Mouse (Mus musculus): ENCODE measurements around the gene Mfsd14a. TPM values are rescaled to one million over a fixed set of nuclear protein-coding genes. Genes with fewer than 3 reads are reported as not detected.

The Mfsd14a gene
- polyA plus RNA-seq, 1 experiment from 2014 or later: 47.8 TPM

DNA sequence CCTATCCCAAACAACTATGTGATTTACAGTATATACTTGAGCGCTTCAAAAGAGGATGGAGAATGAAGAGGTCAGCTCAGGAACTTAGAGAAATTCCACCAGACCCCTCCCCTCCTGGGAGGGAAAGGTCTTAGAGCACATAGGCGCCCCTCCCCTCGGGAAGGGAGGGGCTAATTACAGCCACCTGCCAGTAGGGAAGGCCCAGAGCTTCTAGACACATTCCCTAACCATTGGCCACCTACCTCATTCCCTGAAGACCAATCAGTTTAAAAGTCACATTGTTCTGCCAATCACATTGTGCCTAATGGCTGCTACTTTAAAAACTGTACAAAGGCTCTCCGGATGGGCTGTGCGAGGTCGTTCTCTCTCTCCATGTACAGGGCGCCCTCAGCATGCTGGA lies 39.8 kb downstream of the Mfsd14a start:
- H3K36me3 ChIP-seq: peaks cover 36% of the 10 kb centered on the region
- H3K9ac ChIP-seq: no peak overlapping the region
- WGBS: 94% methylated on average over 7 of the region's 7 CpGs
- no peaks in the 10 kb centered on the region for H3K4me1 ChIP-seq (replicated peaks)
- no peak overlapping the region for H3K4me2 ChIP-seq
- H3K27me3 ChIP-seq: no peaks in the 10 kb centered on the region
- no peaks in the 10 kb centered on the region for H3K9me3 ChIP-seq (replicated peaks)
- no peak overlapping the region for H3K27ac ChIP-seq
- ATAC-seq (replicated peaks; ENCODE audit: insufficient number of reproducible peaks, insufficient read depth, low FRiP score, low read depth): no peak
- no peak overlapping the region for H3K4me3 ChIP-seq

- no peak for ATAC-seq (replicated peaks; ENCODE audit: insufficient number of reproducible peaks, insufficient read depth, low FRiP score, low read depth)
- Histone ChIP-seq H3K4me1 (replicated peaks) (no peaks in the 10 kb centered on the region), H3K9me3 (replicated peaks) (no peaks in the 10 kb centered on the region), H3K4me2 (no peak overlapping the region), H3K27ac (no peak overlapping the region), H3K4me3 (no peak overlapping the region), H3K27me3 (no peaks in the 10 kb centered on the region), H3K36me3 (peaks cover 37% of the 10 kb centered on the region), H3K9ac (no peak overlapping the region)
- WGBS: 93% methylated on average over 7 of the region's 7 CpGs
Observed at GRCm38 (mm10) chr3:116620636-116621370, 41.7 kb downstream of the Mfsd14a start.

GRCm38 (mm10) chr3:116618855-116619254 lies 43.6 kb downstream of the Mfsd14a start:
- no peaks in the 10 kb centered on the region for H3K27me3 ChIP-seq
- no peak overlapping the region for H3K4me2 ChIP-seq
- 68% methylated on average over 6 of the region's 6 CpGs for WGBS
- H3K27ac ChIP-seq: no peak overlapping the region
- H3K4me3 ChIP-seq: no peak overlapping the region
- H3K4me1 ChIP-seq (replicated peaks): no peaks in the 10 kb centered on the region
- ATAC-seq (replicated peaks; ENCODE audit: insufficient number of reproducible peaks, insufficient read depth, low FRiP score, low read depth): no peak
- peaks cover 56% of the 10 kb centered on the region for H3K36me3 ChIP-seq
- no peak overlapping the region for H3K9ac ChIP-seq
- H3K9me3 ChIP-seq (replicated peaks): no peaks in the 10 kb centered on the region

DNA sequence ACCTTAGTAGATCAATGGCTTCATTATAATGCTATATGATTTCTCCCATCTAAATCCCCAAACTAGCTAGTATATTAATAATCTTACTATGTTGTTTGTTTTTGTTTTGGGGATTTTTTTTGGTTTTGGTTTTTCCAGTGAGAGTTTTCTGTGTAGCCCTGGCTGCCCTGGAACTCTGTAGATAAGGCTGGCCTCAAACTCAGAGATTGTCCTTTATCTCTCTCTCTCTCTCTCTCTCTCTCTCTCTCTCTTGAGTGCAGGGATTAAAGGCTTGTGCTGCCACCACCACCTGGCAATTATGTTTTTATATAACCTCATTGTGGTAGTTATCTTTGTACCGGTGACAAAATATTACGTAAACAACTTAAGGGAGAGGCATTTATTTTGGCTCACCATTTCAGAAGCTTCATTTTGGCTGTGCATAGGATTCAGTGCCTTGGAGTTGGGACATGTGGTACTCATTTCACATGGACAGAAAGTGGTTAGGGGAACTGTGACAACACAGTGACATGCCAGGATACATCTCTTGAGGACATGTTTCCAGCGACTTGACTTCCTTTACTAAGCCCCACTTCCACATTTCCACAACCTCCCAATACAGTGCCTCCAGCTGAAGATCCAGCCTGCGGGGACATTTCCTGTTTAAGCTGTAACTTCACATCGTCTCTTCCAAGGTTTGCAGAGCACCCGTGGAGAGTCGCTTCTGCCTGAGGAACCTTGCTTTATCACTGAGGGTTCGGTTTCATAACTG lies 47.0 kb downstream of the Mfsd14a start:
- H3K4me3 ChIP-seq: no peak overlapping the region
- H3K27me3 ChIP-seq: no peaks in the 10 kb centered on the region
- no peaks in the 10 kb centered on the region for H3K9me3 ChIP-seq (replicated peaks)
- no peak overlapping the region for H3K27ac ChIP-seq
- 84% methylated on average over 8 of the region's 8 CpGs for WGBS
- no peak overlapping the region for H3K4me2 ChIP-seq
- ATAC-seq (replicated peaks; ENCODE audit: insufficient number of reproducible peaks, insufficient read depth, low FRiP score, low read depth): no peak
- H3K9ac ChIP-seq: no peak overlapping the region
- H3K36me3 ChIP-seq: peaks cover 51% of the 10 kb centered on the region
- H3K4me1 ChIP-seq (replicated peaks): no peaks in the 10 kb centered on the region

DNA sequence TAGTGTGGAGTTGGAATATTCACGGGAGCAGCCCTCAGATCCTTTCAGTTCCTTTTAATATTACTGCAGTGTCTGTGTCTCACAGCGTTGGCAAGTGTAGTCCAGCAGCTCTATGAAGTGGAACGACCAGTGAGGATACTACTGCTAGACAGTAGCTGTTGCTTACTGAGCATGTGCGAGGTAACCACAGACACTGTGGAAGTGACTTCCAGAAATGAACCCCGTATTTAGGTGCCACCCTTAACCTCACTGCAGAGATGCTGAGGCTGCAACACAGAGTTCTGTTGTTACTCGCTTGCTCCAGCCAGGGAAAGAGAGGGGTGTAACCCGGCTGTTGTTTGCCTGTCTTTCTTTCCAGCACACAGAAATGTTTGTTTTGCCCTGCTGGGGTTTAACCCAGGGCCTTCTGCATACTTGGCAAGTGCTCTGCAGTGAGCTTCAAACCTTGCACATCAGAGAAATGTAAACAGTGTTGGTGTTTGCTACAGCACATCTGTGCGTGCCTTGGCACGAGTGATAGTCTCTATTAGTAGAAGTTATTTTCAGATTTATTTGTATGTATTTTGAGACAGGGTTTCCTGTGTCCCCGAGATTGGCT lies 48.1 kb downstream of the Mfsd14a start, which contains the start of gene Trmt13:
Gene Trmt13 (minus strand): TSS at position 293 of the 598 bp plus-strand sequence.
- H3K4me2 ChIP-seq: no peak within 1 kb of the TSS
- H3K4me3 ChIP-seq: no peak within 1 kb of the TSS
- H3K36me3 ChIP-seq: peaks cover 47% of the 10 kb centered on the region
- no peak within 1 kb of the TSS for H3K27ac ChIP-seq
- no peak within 1 kb of the TSS for H3K9ac ChIP-seq
- no peaks in the 10 kb centered on the region for H3K27me3 ChIP-seq
- no peaks in the 10 kb centered on the region for H3K4me1 ChIP-seq (replicated peaks)
- no peak for ATAC-seq (replicated peaks; ENCODE audit: insufficient number of reproducible peaks, insufficient read depth, low FRiP score, low read depth)
- 85% methylated on average over 10 of the region's 10 CpGs for WGBS
- no peaks in the 10 kb centered on the region for H3K9me3 ChIP-seq (replicated peaks)

DNA sequence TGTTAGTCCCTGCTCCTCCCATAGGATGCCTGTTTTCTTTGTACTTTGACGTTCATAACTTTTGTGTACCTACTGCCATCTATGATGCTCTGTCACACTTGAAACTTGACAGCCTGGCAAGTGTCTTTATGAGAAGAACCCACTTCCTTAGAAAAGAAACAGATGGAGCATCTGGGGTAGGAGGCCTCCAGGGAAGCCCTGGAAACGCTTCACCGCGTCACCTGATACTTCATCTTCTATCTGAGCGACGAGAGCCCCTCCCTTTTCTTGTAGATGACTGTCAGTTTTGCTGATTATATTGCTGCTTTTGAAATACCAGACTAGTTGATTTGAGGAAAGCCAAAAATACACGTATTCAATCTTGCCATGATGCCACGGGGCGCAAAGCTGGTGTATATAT lies 57.9 kb downstream of the Mfsd14a start:
- no peak overlapping the region for H3K9ac ChIP-seq
- peaks cover 24% of the 10 kb centered on the region for H3K36me3 ChIP-seq
- H3K27ac ChIP-seq: no peak overlapping the region
- WGBS: 68% methylated on average over 9 of the region's 9 CpGs
- no peaks in the 10 kb centered on the region for H3K4me1 ChIP-seq (replicated peaks)
- no peak overlapping the region for H3K4me3 ChIP-seq
- no peaks in the 10 kb centered on the region for H3K27me3 ChIP-seq
- ATAC-seq (replicated peaks; ENCODE audit: insufficient number of reproducible peaks, insufficient read depth, low FRiP score, low read depth): no peak
- no peaks in the 10 kb centered on the region for H3K9me3 ChIP-seq (replicated peaks)
- no peak overlapping the region for H3K4me2 ChIP-seq

GRCm38 (mm10) chr3:116601781-116602180 lies 60.7 kb downstream of the Mfsd14a start:
- Histone ChIP-seq H3K4me1 (replicated peaks) (no peaks in the 10 kb centered on the region), H3K36me3 (peaks cover 2% of the 10 kb centered on the region; the same call in 1 of the 2 replicates), H3K9me3 (replicated peaks) (no peaks in the 10 kb centered on the region), H3K9ac (no peak overlapping the region), H3K27ac (no peak overlapping the region), H3K4me2 (no peak overlapping the region), H3K27me3 (no peaks in the 10 kb centered on the region), H3K4me3 (no peak overlapping the region)
- ATAC-seq (replicated peaks; ENCODE audit: insufficient number of reproducible peaks, insufficient read depth, low FRiP score, low read depth): no peak
- 85% methylated on average over 5 of the region's 5 CpGs for WGBS

DNA sequence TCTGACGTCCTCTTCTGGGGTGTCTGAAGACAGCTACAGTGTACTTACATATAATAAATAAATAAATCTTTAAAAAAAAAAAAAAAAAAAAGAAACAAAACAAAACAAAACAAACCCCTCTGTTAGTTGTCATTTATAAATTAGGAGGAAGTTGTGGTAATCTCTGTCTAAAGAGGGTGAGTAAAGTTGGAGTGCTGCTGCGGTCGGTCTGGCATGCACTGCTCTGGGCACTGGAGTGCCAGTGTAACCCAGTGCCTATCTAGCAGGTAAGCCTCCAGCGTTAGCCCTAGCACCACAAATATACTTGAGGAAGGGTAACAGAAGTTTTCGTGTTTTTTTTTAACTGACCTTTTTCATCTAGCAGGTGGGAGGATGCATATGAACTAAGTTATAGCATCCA lies 61.5 kb downstream of the Mfsd14a start:
- no peaks in the 10 kb centered on the region for H3K36me3 ChIP-seq
- H3K9me3 ChIP-seq (replicated peaks): no peaks in the 10 kb centered on the region
- 87% methylated on average over 5 of the region's 5 CpGs for WGBS
- no peak for ATAC-seq (replicated peaks; ENCODE audit: insufficient number of reproducible peaks, insufficient read depth, low FRiP score, low read depth)
- no peaks in the 10 kb centered on the region for H3K4me1 ChIP-seq (replicated peaks)
- H3K4me3 ChIP-seq: no peak overlapping the region
- H3K9ac ChIP-seq: no peak overlapping the region
- no peak overlapping the region for H3K4me2 ChIP-seq
- no peaks in the 10 kb centered on the region for H3K27me3 ChIP-seq
- H3K27ac ChIP-seq: no peak overlapping the region

GRCm38 (mm10) chr3:116599705-116600104 lies 62.8 kb downstream of the Mfsd14a start:
- Histone ChIP-seq H3K36me3 (no peaks in the 10 kb centered on the region), H3K4me3 (no peak overlapping the region), H3K4me1 (replicated peaks) (0 out of 2 replicates have a peak, but pooled peaks cover 5% of the 10 kb centered on the region), H3K4me2 (no peak overlapping the region), H3K9ac (no peak overlapping the region), H3K27ac (no peak overlapping the region), H3K27me3 (no peaks in the 10 kb centered on the region), H3K9me3 (replicated peaks) (no peaks in the 10 kb centered on the region)
- WGBS: 88% methylated on average over 2 of the region's 2 CpGs
- ATAC-seq (replicated peaks; ENCODE audit: insufficient number of reproducible peaks, insufficient read depth, low FRiP score, low read depth): no peak

DNA sequence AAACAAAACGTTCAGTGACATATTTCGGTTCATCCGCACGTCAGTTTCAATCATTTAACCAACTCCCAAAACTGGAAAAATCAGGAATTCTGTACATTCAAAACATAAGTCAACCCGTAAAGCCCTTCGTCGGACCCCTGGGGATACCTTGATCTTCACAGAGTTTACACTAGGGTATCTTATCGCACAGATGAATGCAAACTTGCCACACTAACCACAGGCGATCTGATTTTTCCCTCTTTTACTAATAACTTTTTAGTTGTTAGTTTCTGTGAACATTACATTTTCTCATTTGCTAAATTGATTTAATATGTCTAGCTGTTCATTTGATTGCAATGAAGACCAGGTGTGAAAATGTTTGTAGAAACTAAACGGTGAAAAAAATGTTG lies 66.9 kb downstream of the Mfsd14a start:
- Histone ChIP-seq H3K36me3 (peaks cover 9% of the 10 kb centered on the region), H3K4me3 (peak overlapping the region; percentile 75), H3K9ac (peak overlapping the region; percentile 68), H3K4me2 (peak overlapping the region; percentile 80), H3K9me3 (replicated peaks) (no peaks in the 10 kb centered on the region), H3K4me1 (replicated peaks) (peaks cover 10% of the 10 kb centered on the region; the same call in 1 of the 2 replicates), H3K27ac (no peak overlapping the region), H3K27me3 (no peaks in the 10 kb centered on the region)
- ATAC-seq (replicated peaks; ENCODE audit: insufficient number of reproducible peaks, insufficient read depth, low FRiP score, low read depth): no peak
- whole genome bisulfite sequencing: 7% methylated on average over 10 of the region's 10 CpGs

- ATAC-seq (replicated peaks; ENCODE audit: insufficient number of reproducible peaks, insufficient read depth, low FRiP score, low read depth): peak; percentile 96
- H3K36me3 ChIP-seq: peaks cover 15% of the 10 kb centered on the region
- peaks cover 10% of the 10 kb centered on the region; the same call in 1 of the 2 replicates for H3K4me1 ChIP-seq (replicated peaks)
- peak within 1 kb of the TSS; percentile 92 for H3K27ac ChIP-seq
- peak within 1 kb of the TSS; percentile 83 for H3K9ac ChIP-seq
- no peaks in the 10 kb centered on the region for H3K9me3 ChIP-seq (replicated peaks)
- no peaks in the 10 kb centered on the region for H3K27me3 ChIP-seq
- H3K4me3 ChIP-seq: peak within 1 kb of the TSS; percentile 75
- H3K4me2 ChIP-seq: peak within 1 kb of the TSS; percentile 80
- WGBS: under 1% methylated on average over 65 of the region's 65 CpGs
Observed at GRCm38 (mm10) chr3:116594728-116595602, 67.5 kb downstream of the Mfsd14a start, which contains the start of gene Sass6. TSS of gene Sass6 (plus strand) at chr3:116594982.

Measured in heart, embryonic 15.5 days (tissue).